Mouse (Mus musculus): ENCODE results near the gene Bace2.

DNA sequence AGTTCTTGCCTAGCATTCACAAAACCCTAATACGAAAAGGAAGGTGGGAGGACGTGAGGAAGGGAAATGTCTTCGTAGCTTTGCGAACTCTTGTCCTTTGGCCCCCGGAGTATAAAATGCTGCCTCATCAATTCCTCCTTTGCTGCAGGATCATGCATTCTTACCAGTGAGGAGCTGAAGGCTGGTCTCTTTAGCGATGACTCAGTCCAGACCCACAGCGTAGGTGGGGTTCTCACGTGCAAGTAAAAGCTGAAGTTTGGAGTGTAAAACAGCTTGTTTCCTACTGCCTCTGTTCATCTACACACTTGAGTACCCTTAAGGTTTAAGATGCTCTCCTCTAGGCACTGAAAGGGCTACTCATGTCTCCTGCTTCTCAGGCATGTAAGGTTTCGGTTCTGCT, 85.4 kb downstream of the Bace2 start:
- TF ChIP-seq POLR2A (IDR thresholded peaks at IDR 0.05; ENCODE audit: borderline replicate concordance, extremely low read depth, low read depth, low read length) (no peak), CTCF (IDR thresholded peaks at IDR 0.05; ENCODE audit: insufficient read depth, low read length) (no peak)

Measured in lung, adult 2 months (tissue).